ENCODE assay signal across 27 mouse cellular contexts in genomic region chr9:44771376-44771775, GRCm38 (mm10). TPM values are rescaled to one million over a fixed set of nuclear protein-coding genes. Genes with fewer than 3 reads are reported as not detected.
DNase-seq lines count a peak whose midpoint lies in the region; ATAC-seq and TF ChIP-seq lines count a peak whose summit lies in the region.
"Had no signal": no experiment of that assay in that cellular context is flagged by ENCODE, and none has a peak within 500 bp of the region (broad histone marks: within the 10 kb centered on the region; RNA-seq: fewer than 3 reads in every experiment).

No protein-coding gene starts in this region.

- no peaks in the 10 kb centered on the region for H3K27me3 ChIP-seq in intestine, postnatal 0 days (replicated peaks; ENCODE audit: control insufficient read depth, insufficient read depth, low read length)
- no peaks in the 10 kb centered on the region for H3K27me3 ChIP-seq in intestine, embryonic 16.5 days (replicated peaks; ENCODE audit: control insufficient read depth, insufficient read depth, low read length)
- no peaks in the 10 kb centered on the region for H3K27me3 ChIP-seq in CH12.LX (replicated peaks)
- H3K27me3 ChIP-seq: forebrain, embryonic 13.5 days; hindbrain, embryonic 15.5 days; lung, embryonic 15.5 days; megakaryocyte, embryonic 14.5 days; midbrain, embryonic 12.5 days had no signal

- peaks cover 5% of the 10 kb centered on the region for H3K36me3 ChIP-seq in intestine, postnatal 0 days (ENCODE audit: control insufficient read depth, insufficient read depth)
- 0 out of 2 replicates have a peak, but pooled peaks cover 4% of the 10 kb centered on the region for H3K36me3 ChIP-seq in intestine, embryonic 16.5 days (ENCODE audit: control insufficient read depth, insufficient read depth, low read length)
- H3K36me3 ChIP-seq in CH12.LX (replicated peaks in 1 of 2; ENCODE audit: control insufficient read depth in 1 of 2, insufficient read depth in 1 of 2, low read length in 1 of 2): peaks cover 4 to 18% of the 10 kb centered on the region in 2 experiments

- WGBS in intestine, postnatal 0 days: 92% methylated on average over 5 of the region's 5 CpGs
- 95% methylated on average over 5 of the region's 5 CpGs for WGBS in intestine, embryonic 16.5 days

- peak; percentile 22; the same call in 1 of the 2 replicates for TF ChIP-seq CTCF in intestine, postnatal 0 days (IDR thresholded peaks at IDR 0.05; ENCODE audit: low read depth)
- TF ChIP-seq CTCF in CH12.LX (conservative IDR thresholded peaks at IDR 0.05 in 1 of 2, IDR thresholded peaks at IDR 0.05 in 1 of 2; ENCODE audit: low read depth in 2 of 2, low read length in 2 of 2): peak in 1 of 2 experiments; percentile 14; a peak in 1 of 4 replicates

- H3K9ac ChIP-seq in intestine, postnatal 0 days (ENCODE audit: low read depth, low read length): no peak overlapping the region
- H3K9ac ChIP-seq in intestine, embryonic 16.5 days (ENCODE audit: low read depth, low read length): no peak overlapping the region
- H3K9ac ChIP-seq in CH12.LX (ENCODE audit: insufficient read depth, low read depth): no peak overlapping the region
- H3K9ac ChIP-seq: forebrain, embryonic 13.5 days; hindbrain, embryonic 15.5 days; liver, embryonic 14.5 days; lung, embryonic 15.5 days; midbrain, embryonic 12.5 days had no signal

- in situ Hi-C loops in CH12.LX (cut with MboI; ENCODE audit: low pct_ligation_motif_present, low pct_unique_long_range_greater_than_20kb, low sequenced_read_pairs): no loop called here

- no peak for ATAC-seq in intestine, postnatal 0 days
- ATAC-seq in intestine, embryonic 16.5 days: no peak
- ATAC-seq: forebrain, embryonic 13.5 days had no signal

- no peak for DNase-seq in CH12.LX (ENCODE audit: extremely low read depth)
- peak; percentile 46 for DNase-seq in ES-CJ7 (ENCODE audit: low read depth, low spot score)
- DNase-seq in induced T-regulatory cell, adult 2 months (ENCODE audit: low read depth): peak; percentile 49
- DNase-seq in adrenal gland, postnatal 25 days: no peak
- DNase-seq in embryo, embryonic 10 days (ENCODE audit: low spot score): no peak
- DNase-seq: cerebellum, adult 2 months; cerebellum, postnatal 25 days; gastrocnemius, postnatal 25 days; kidney, adult 9 months; kidney, postnatal 10 days; liver; lung, postnatal 4 days; retina, postnatal 1 day; right cerebral cortex, postnatal 14 days; thymus, postnatal 14 days had no signal

- H3K4me2 ChIP-seq in intestine, postnatal 0 days (replicated peaks; ENCODE audit: low read depth): no peak overlapping the region
- no peak overlapping the region for H3K4me2 ChIP-seq in intestine, embryonic 16.5 days (ENCODE audit: low read depth, low read length)
- H3K4me2 ChIP-seq in CH12.LX (ENCODE audit: insufficient read depth, low read depth, poor library complexity, severe bottlenecking): no peak overlapping the region
- H3K4me2 ChIP-seq: forebrain, embryonic 13.5 days; heart, embryonic 11.5 days; hindbrain, embryonic 15.5 days; lung, embryonic 15.5 days; midbrain, embryonic 12.5 days had no signal

- no peak for TF ChIP-seq POLR2A in CH12.LX (IDR thresholded peaks at IDR 0.05; ENCODE audit: low read depth, low read length)

- TF ChIP-seq RAD21 in CH12.LX (IDR thresholded peaks at IDR 0.05; ENCODE audit: low read depth, low read length): no peak

- peaks cover 19% of the 10 kb centered on the region for H3K79me2 ChIP-seq in CH12.LX (replicated peaks; ENCODE audit: control insufficient read depth, extremely low read depth, insufficient read depth, poor library complexity, severe bottlenecking)

- dilution Hi-C loops in CH12.LX (cut with MboI; ENCODE audit: extremely low pct_ligation_motif_present, extremely low pct_unique_long_range_greater_than_20kb, low sequenced_read_pairs): no loop called here

- H3K4me3 ChIP-seq in intestine, postnatal 0 days (ENCODE audit: low read depth, low read length): no peak overlapping the region
- no peak overlapping the region for H3K4me3 ChIP-seq in intestine, embryonic 16.5 days (ENCODE audit: low read length)
- H3K4me3 ChIP-seq in CH12.LX (replicated peaks in 1 of 3; ENCODE audit: low read depth in 2 of 3, low read length in 2 of 3, poor library complexity in 1 of 3): no peak overlapping the region
- H3K4me3 ChIP-seq: forebrain, embryonic 13.5 days; hindbrain, embryonic 15.5 days; lung, embryonic 15.5 days; megakaryocyte, embryonic 14.5 days; midbrain, embryonic 12.5 days had no signal

- no peak for TF ChIP-seq EP300 in CH12.LX (IDR thresholded peaks at IDR 0.05; ENCODE audit: low read length)

- no peaks in the 10 kb centered on the region for H3K4me1 ChIP-seq in intestine, postnatal 0 days (replicated peaks; ENCODE audit: control insufficient read depth, insufficient read depth, low read length)
- H3K4me1 ChIP-seq in intestine, embryonic 16.5 days (ENCODE audit: control insufficient read depth, insufficient read depth, low read length): peaks cover 3% of the 10 kb centered on the region; the same call in 1 of the 2 replicates
- peaks cover 3 to 30% of the 10 kb centered on the region in 2 experiments for H3K4me1 ChIP-seq in CH12.LX (ENCODE audit: control insufficient read depth in 1 of 2, insufficient read depth in 2 of 2)

- no peak overlapping the region for H3K27ac ChIP-seq in intestine, postnatal 0 days (ENCODE audit: low read depth, low read length)
- H3K27ac ChIP-seq in intestine, embryonic 16.5 days (ENCODE audit: low read length): no peak overlapping the region
- H3K27ac ChIP-seq in CH12.LX (ENCODE audit: insufficient read depth, low read depth): 0 out of 2 replicates have a peak overlapping the region, but pooled peaks have one; percentile 36
- H3K27ac ChIP-seq: forebrain, embryonic 13.5 days; hindbrain, embryonic 15.5 days; liver, embryonic 14.5 days; lung, embryonic 15.5 days; midbrain, embryonic 12.5 days had no signal

- H3K9me3 ChIP-seq in intestine, postnatal 0 days (ENCODE audit: control insufficient read depth): no peaks in the 10 kb centered on the region
- no peaks in the 10 kb centered on the region for H3K9me3 ChIP-seq in intestine, embryonic 16.5 days (ENCODE audit: control insufficient read depth, low read length)
- no peaks in the 10 kb centered on the region for H3K9me3 ChIP-seq in CH12.LX (replicated peaks; ENCODE audit: low read length)
- H3K9me3 ChIP-seq: hindbrain, embryonic 15.5 days; lung, embryonic 15.5 days; megakaryocyte, embryonic 14.5 days; midbrain, embryonic 12.5 days had no signal

TF ChIP-seq in CH12.LX, 34 proteins besides CTCF, POLR2A, EP300 and RAD21 (continues in another document):
- no peak for TF ChIP-seq SIN3A (IDR thresholded peaks at IDR 0.05; ENCODE audit: low read length)
- no peak for TF ChIP-seq ZNF384 (IDR thresholded peaks at IDR 0.05; ENCODE audit: low read depth, low read length)
- TF ChIP-seq CHD1 (IDR thresholded peaks at IDR 0.05; ENCODE audit: low read depth, low read length): no peak
- no peak for TF ChIP-seq NELFE (IDR thresholded peaks at IDR 0.05; ENCODE audit: low read depth, low read length)
- TF ChIP-seq HCFC1 (IDR thresholded peaks at IDR 0.05; ENCODE audit: low read depth, low read length): no peak
- no peak for TF ChIP-seq MAZ (IDR thresholded peaks at IDR 0.05; ENCODE audit: low read depth, low read length)
- no peak for TF ChIP-seq MXI1 (IDR thresholded peaks at IDR 0.05; ENCODE audit: low read depth, low read length)
- TF ChIP-seq ETS1 (conservative IDR thresholded peaks at IDR 0.05; ENCODE audit: low read depth, low read length): no peak
- no peak for TF ChIP-seq ZMIZ1 (IDR thresholded peaks at IDR 0.05; ENCODE audit: low read depth, low read length)
- no peak for TF ChIP-seq MAX (IDR thresholded peaks at IDR 0.05; ENCODE audit: low read length)
- TF ChIP-seq RCOR1 (conservative IDR thresholded peaks at IDR 0.05; ENCODE audit: low read depth, low read length): no peak
- TF ChIP-seq GABPA (IDR thresholded peaks at IDR 0.05; ENCODE audit: insufficient replicate concordance, low read depth, low read length): no peak

RNA-seq across cellular contexts. Expression of gene Ift46, which starts 3.7 kb away (rescaled TPM):
- polyA plus RNA-seq in intestine, postnatal 0 days (2015; fragmentation: Nextera tagmentation; extraction: Ambion mirVana): 52.8 and 56.9 TPM in 2 replicates
- polyA plus RNA-seq in intestine, embryonic 16.5 days (2015; fragmentation: Nextera tagmentation; extraction: Ambion mirVana): 68.1 and 71.4 TPM in 2 replicates
- total RNA-seq in CH12.LX (2012; rRNA removed) (49.8 and 51.4 TPM in 2 replicates), CH12.LX (2014; rRNA removed) (57.7 and 60.7 TPM in 2 replicates)
- polyA plus RNA-seq in CH12.LX (2012; ENCODE audit: insufficient read length, low read depth): 77.7 and 80.0 TPM in 2 replicates
- 71.7 and 97.0 TPM in 2 replicates for total RNA-seq in adrenal gland, postnatal 25 days (2021)

RNA-seq across cellular contexts. Expression of gene Arcn1, which starts 3.7 kb away (rescaled TPM):
- polyA plus RNA-seq in intestine, postnatal 0 days (2015; fragmentation: Nextera tagmentation; extraction: Ambion mirVana): 113 and 121 TPM in 2 replicates
- polyA plus RNA-seq in intestine, embryonic 16.5 days (2015; fragmentation: Nextera tagmentation; extraction: Ambion mirVana): 187 and 196 TPM in 2 replicates
- total RNA-seq in CH12.LX (2012; rRNA removed) (79.4 and 95.2 TPM in 2 replicates), CH12.LX (2014; rRNA removed) (145 and 150 TPM in 2 replicates)
- polyA plus RNA-seq in CH12.LX (2012; ENCODE audit: insufficient read length, low read depth): 127 and 146 TPM in 2 replicates
- total RNA-seq in adrenal gland, postnatal 25 days (2021): 148 and 170 TPM in 2 replicates

RNA-seq across cellular contexts. Expression of gene Tmem25, which starts 27.7 kb away (rescaled TPM):
- 4.2 and 4.9 TPM in 2 replicates for polyA plus RNA-seq in intestine, postnatal 0 days (2015; fragmentation: Nextera tagmentation; extraction: Ambion mirVana)
- polyA plus RNA-seq in intestine, embryonic 16.5 days (2015; fragmentation: Nextera tagmentation; extraction: Ambion mirVana): 5.9 and 7.0 TPM in 2 replicates
- 0.25 TPM in 2 replicates for total RNA-seq in CH12.LX (2012; rRNA removed)
- 0.16 and 0.28 TPM in 2 replicates for total RNA-seq in CH12.LX (2014; rRNA removed)
- polyA plus RNA-seq in CH12.LX (2012; ENCODE audit: insufficient read length, low read depth): 0.44 and 1.5 TPM in 2 replicates
- total RNA-seq in adrenal gland, postnatal 25 days (2021): 6.1 and 8.6 TPM in 2 replicates

RNA-seq across cellular contexts. Expression of gene Ttc36, which starts 31.5 kb away (rescaled TPM):
- 3.2 and 4.0 TPM in 2 replicates for polyA plus RNA-seq in intestine, postnatal 0 days (2015; fragmentation: Nextera tagmentation; extraction: Ambion mirVana)
- polyA plus RNA-seq in intestine, embryonic 16.5 days (2015; fragmentation: Nextera tagmentation; extraction: Ambion mirVana): 3.5 and 5.8 TPM in 2 replicates
- total RNA-seq in CH12.LX (2012; rRNA removed): 0.68 TPM in 1 of 2 replicates, not detected in the other
- not detected in 2 replicates for total RNA-seq in CH12.LX (2014; rRNA removed)
- polyA plus RNA-seq in CH12.LX (2012; ENCODE audit: insufficient read length, low read depth): 0.37 and 0.51 TPM in 2 replicates
- total RNA-seq in adrenal gland, postnatal 25 days (2021): 3.4 and 10.5 TPM in 2 replicates
- total RNA-seq: hematopoietic stem cell, adult 5-6 weeks had no signal
- polyA plus RNA-seq: embryonic facial prominence, embryonic 11.5 days; forebrain, embryonic 13.5 days; limb, embryonic 11.5 days; midbrain, embryonic 12.5 days had no signal

RNA-seq across cellular contexts. Expression of gene Phldb1, which starts 36.4 kb away (rescaled TPM):
- polyA plus RNA-seq in intestine, postnatal 0 days (2015; fragmentation: Nextera tagmentation; extraction: Ambion mirVana): 6.2 and 6.9 TPM in 2 replicates
- 12.9 and 14.4 TPM in 2 replicates for polyA plus RNA-seq in intestine, embryonic 16.5 days (2015; fragmentation: Nextera tagmentation; extraction: Ambion mirVana)
- total RNA-seq in CH12.LX (2012; rRNA removed) (10.1 and 14.6 TPM in 2 replicates), CH12.LX (2014; rRNA removed) (7.9 and 9.7 TPM in 2 replicates)
- polyA plus RNA-seq in CH12.LX (2012; ENCODE audit: insufficient read length, low read depth): 15.1 and 18.3 TPM in 2 replicates
- total RNA-seq in adrenal gland, postnatal 25 days (2021): 33.7 and 36.9 TPM in 2 replicates

Comparison
In these comparisons a context has a peak if more than half of its experiments do, and no peak if none do; other contexts are left out.
1. DNase-seq: peak in ES-CJ7 (single experiment) and induced T-regulatory cell, adult 2 months (single experiment); none in CH12.LX (single experiment), adrenal gland, postnatal 25 days (single experiment) and embryo, embryonic 10 days (single experiment).